Mouse (Mus musculus): Measurements from ENCODE around the gene Snrpd3. TPM values are rescaled to one million over a fixed set of nuclear protein-coding genes. Genes with fewer than 3 reads are reported as not detected.
"Not testable (repeated sequence)": the region's sequence is repeated elsewhere in the genome, so short reads cannot be mapped to it uniquely, and the experiment has no call there.

Gene Snrpd3
- polyA plus RNA-seq (2012; rRNA removed) = 5.2 and 7.4 TPM in 2 replicates

GRCm38 (mm10) chr10:75517073-75517757, at the start of gene Snrpd3:
Gene Snrpd3 (plus strand): TSS chr10:75517551.
- Histone ChIP-seq H3K27ac (ENCODE audit: insufficient read depth, low read depth, low read length) (peak within 1 kb of the TSS; percentile 100), H3K27me3 (ENCODE audit: control insufficient read depth, insufficient read depth, low read length) (no peaks in the 10 kb centered on the region), H3K4me1 (ENCODE audit: control insufficient read depth, insufficient read depth, insufficient read length, low read length) (peaks cover 14% of the 10 kb centered on the region), H3K4me3 (ENCODE audit: low read depth, low read length) (peak within 1 kb of the TSS; percentile 90), H3K36me3 (ENCODE audit: control insufficient read depth, insufficient read depth, low read length) (peaks cover 17% of the 10 kb centered on the region)
- TF ChIP-seq POLR2A (IDR thresholded peaks at IDR 0.05; ENCODE audit: low read depth, low read length) = peak; percentile 85
- no peak; the same call in 1 of the 2 replicates for TF ChIP-seq CTCF (IDR thresholded peaks at IDR 0.05; ENCODE audit: extremely low read depth, insufficient read length, insufficient replicate concordance, low read depth, low read length)
- under 1% methylated on average over 51 of the region's 52 CpGs for WGBS

DNA sequence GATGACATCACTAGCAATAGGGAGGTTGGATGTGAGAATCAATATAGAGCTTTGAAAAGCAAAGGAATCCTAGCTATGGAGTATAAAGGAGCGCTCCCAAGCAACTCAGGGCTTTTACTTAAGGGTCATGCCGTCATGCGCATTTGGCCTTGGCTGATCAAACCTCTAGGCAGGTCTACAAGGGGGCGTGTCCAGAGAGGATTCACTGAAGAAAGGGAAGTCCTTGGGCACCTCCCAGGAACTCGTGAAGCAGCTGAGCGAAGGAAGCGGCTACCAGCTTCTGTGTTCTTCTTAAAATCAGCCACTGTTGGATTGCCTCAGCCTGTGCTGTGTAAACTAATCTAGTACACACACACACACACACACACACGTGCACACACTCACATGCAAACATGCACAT, 43.9 kb upstream of the Snrpd3 start:
- 76% methylated on average over 8 of the region's 8 CpGs for WGBS
- Histone ChIP-seq H3K27me3 (ENCODE audit: control insufficient read depth, insufficient read depth, low read length) (no peaks in the 10 kb centered on the region), H3K27ac (ENCODE audit: insufficient read depth, low read depth, low read length) (no peak overlapping the region), H3K36me3 (ENCODE audit: control insufficient read depth, insufficient read depth, low read length) (no peaks in the 10 kb centered on the region), H3K4me1 (ENCODE audit: control insufficient read depth, insufficient read depth, insufficient read length, low read length) (no peaks in the 10 kb centered on the region), H3K4me3 (ENCODE audit: low read depth, low read length) (no peak overlapping the region)
- TF ChIP-seq CTCF (IDR thresholded peaks at IDR 0.05; ENCODE audit: extremely low read depth, insufficient read length, insufficient replicate concordance, low read depth, low read length) = no peak
- no peak for TF ChIP-seq POLR2A (IDR thresholded peaks at IDR 0.05; ENCODE audit: low read depth, low read length)

GRCm38 (mm10) chr10:75474571-75474970, 42.8 kb upstream of the Snrpd3 start:
- H3K27me3 ChIP-seq (ENCODE audit: control insufficient read depth, insufficient read depth, low read length) = no peaks in the 10 kb centered on the region
- no peak overlapping the region for H3K27ac ChIP-seq (ENCODE audit: insufficient read depth, low read depth, low read length)
- 20% methylated on average over 5 of the region's 5 CpGs for WGBS
- H3K4me3 ChIP-seq (ENCODE audit: low read depth, low read length) = no peak overlapping the region
- no peaks in the 10 kb centered on the region for H3K4me1 ChIP-seq (ENCODE audit: control insufficient read depth, insufficient read depth, insufficient read length, low read length)
- TF ChIP-seq POLR2A (IDR thresholded peaks at IDR 0.05; ENCODE audit: low read depth, low read length) = no peak
- no peak for TF ChIP-seq CTCF (IDR thresholded peaks at IDR 0.05; ENCODE audit: extremely low read depth, insufficient read length, insufficient replicate concordance, low read depth, low read length)
- H3K36me3 ChIP-seq (ENCODE audit: control insufficient read depth, insufficient read depth, low read length) = no peaks in the 10 kb centered on the region

GRCm38 (mm10) chr10:75475139-75475850, 42.1 kb upstream of the Snrpd3 start:
- H3K4me3 ChIP-seq (ENCODE audit: low read depth, low read length); H3K36me3 ChIP-seq (ENCODE audit: control insufficient read depth, insufficient read depth, low read length); H3K27me3 ChIP-seq (ENCODE audit: control insufficient read depth, insufficient read depth, low read length); H3K27ac ChIP-seq (ENCODE audit: insufficient read depth, low read depth, low read length); H3K4me1 ChIP-seq (ENCODE audit: control insufficient read depth, insufficient read depth, insufficient read length, low read length): not testable (repeated sequence)
- 57% methylated on average over 5 of the region's 6 CpGs for whole genome bisulfite sequencing

DNA sequence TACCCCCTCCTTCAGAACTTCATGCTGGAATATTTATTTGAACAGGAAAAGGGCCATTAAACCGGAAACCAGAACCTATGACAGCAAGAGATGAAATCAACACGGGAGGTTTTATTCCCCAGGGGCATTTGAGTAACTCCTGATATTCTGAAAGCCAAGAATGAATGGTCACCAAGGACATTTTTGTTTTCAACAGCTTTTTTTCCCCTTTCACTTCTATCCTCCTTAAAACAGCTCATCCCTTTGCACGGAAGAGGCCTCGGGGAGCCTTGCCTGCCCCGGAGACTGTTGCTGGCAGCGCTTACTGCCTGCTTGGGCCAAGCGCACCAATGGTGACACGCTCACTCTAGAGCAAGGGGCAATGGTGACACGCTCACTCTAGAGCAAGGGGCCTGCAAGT, 40.3 kb upstream of the Snrpd3 start:
- TF ChIP-seq CTCF (IDR thresholded peaks at IDR 0.05; ENCODE audit: extremely low read depth, insufficient read length, insufficient replicate concordance, low read depth, low read length) = no peak
- no peak for TF ChIP-seq POLR2A (IDR thresholded peaks at IDR 0.05; ENCODE audit: low read depth, low read length)
- H3K36me3 ChIP-seq (ENCODE audit: control insufficient read depth, insufficient read depth, low read length) = no peaks in the 10 kb centered on the region
- no peaks in the 10 kb centered on the region for H3K27me3 ChIP-seq (ENCODE audit: control insufficient read depth, insufficient read depth, low read length)
- no peak overlapping the region for H3K4me3 ChIP-seq (ENCODE audit: low read depth, low read length)
- H3K27ac ChIP-seq (ENCODE audit: insufficient read depth, low read depth, low read length) = no peak overlapping the region
- no peaks in the 10 kb centered on the region for H3K4me1 ChIP-seq (ENCODE audit: control insufficient read depth, insufficient read depth, insufficient read length, low read length)
- 75% methylated on average over 9 of the region's 9 CpGs for WGBS

GRCm38 (mm10) chr10:75479955-75480354, 37.4 kb upstream of the Snrpd3 start:
- TF ChIP-seq POLR2A (IDR thresholded peaks at IDR 0.05; ENCODE audit: low read depth, low read length) (no peak), CTCF (IDR thresholded peaks at IDR 0.05; ENCODE audit: extremely low read depth, insufficient read length, insufficient replicate concordance, low read depth, low read length) (no peak)
- Histone ChIP-seq H3K36me3 (ENCODE audit: control insufficient read depth, insufficient read depth, low read length) (no peaks in the 10 kb centered on the region), H3K4me3 (ENCODE audit: low read depth, low read length) (no peak overlapping the region), H3K27ac (ENCODE audit: insufficient read depth, low read depth, low read length) (no peak overlapping the region), H3K4me1 (ENCODE audit: control insufficient read depth, insufficient read depth, insufficient read length, low read length) (no peaks in the 10 kb centered on the region), H3K27me3 (ENCODE audit: control insufficient read depth, insufficient read depth, low read length) (no peaks in the 10 kb centered on the region)
- 84% methylated on average over 2 of the region's 2 CpGs for WGBS

DNA sequence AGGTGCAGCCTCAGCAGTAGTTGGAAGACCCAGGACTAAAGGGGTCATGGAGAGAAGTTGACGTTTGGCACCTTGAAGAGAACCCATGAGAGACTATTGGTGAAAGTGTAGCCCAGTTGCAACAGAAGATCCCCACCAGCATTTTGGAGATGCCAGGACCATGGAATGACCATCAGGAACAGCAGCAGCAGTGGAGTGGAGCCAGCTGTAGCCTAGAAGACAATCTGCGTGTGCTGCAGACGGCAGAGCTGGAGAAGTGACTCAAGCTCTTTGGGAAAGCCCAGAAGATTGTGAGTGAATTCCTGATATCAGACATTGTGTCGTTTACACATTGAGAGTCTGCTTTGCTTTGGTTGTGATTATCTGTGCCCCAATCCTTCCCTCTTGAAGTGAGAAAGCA, 35.6 kb upstream of the Snrpd3 start:
- WGBS = 85% methylated on average over 4 of the region's 4 CpGs
- Histone ChIP-seq H3K27me3 (ENCODE audit: control insufficient read depth, insufficient read depth, low read length) (no peaks in the 10 kb centered on the region), H3K4me1 (ENCODE audit: control insufficient read depth, insufficient read depth, insufficient read length, low read length) (no peaks in the 10 kb centered on the region), H3K36me3 (ENCODE audit: control insufficient read depth, insufficient read depth, low read length) (no peaks in the 10 kb centered on the region), H3K27ac (ENCODE audit: insufficient read depth, low read depth, low read length) (no peak overlapping the region), H3K4me3 (ENCODE audit: low read depth, low read length) (no peak overlapping the region)
- TF ChIP-seq CTCF (IDR thresholded peaks at IDR 0.05; ENCODE audit: extremely low read depth, insufficient read length, insufficient replicate concordance, low read depth, low read length) (no peak), POLR2A (IDR thresholded peaks at IDR 0.05; ENCODE audit: low read depth, low read length) (no peak)
